Mouse (Mus musculus) heart, adult 9 months (tissue): Measurements from ENCODE around the gene Rrp15.

Experiments used
- DNase-seq, 2 experiments: peaks; one replicate each; pipeline ENCODE4 v3.0.0; 2022; ENCODE audit warnings: low spot score in 2 of 2

The Rrp15 gene

GRCm38 (mm10) chr1:186673166-186673565, 76.0 kb downstream of the Rrp15 start:
- DNase-seq: no peak
